Mouse (Mus musculus) C2C12 (cell line): ENCODE results near the gene Abhd10. TPM values are rescaled to one million over a fixed set of nuclear protein-coding genes. Genes with fewer than 3 reads are reported as not detected.

Experiments
- H3K27me3 ChIP-seq: one replicate; pipeline ENCODE4 v1.6.1; 2011; ENCODE audit not compliant: control insufficient read depth, insufficient read depth, insufficient read length
- H3K36me3 ChIP-seq: one replicate; pipeline ENCODE4 v1.6.1; 2011; ENCODE audit not compliant: control insufficient read depth, insufficient read depth
- H3K4me3 ChIP-seq: one replicate; pipeline ENCODE4 v1.5.1; 2011; ENCODE audit warnings: mild to moderate bottlenecking, control low read depth; ENCODE audit not compliant: poor library complexity, insufficient read depth, severe bottlenecking
- H3K79me2 ChIP-seq: one replicate; pipeline ENCODE4 v1.6.1; 2011; ENCODE audit not compliant: control insufficient read depth, insufficient read depth
- H3K79me3 ChIP-seq: one replicate; pipeline ENCODE4 v1.6.1; 2011; ENCODE audit warnings: low read depth, control low read depth
- H3ac ChIP-seq: one replicate; pipeline ENCODE3; 2011; ENCODE audit warnings: low read depth; ENCODE audit not compliant: control insufficient read depth, insufficient read length
- CEBPB ChIP-seq: IDR thresholded peaks from one replicate; pipeline ENCODE4 v1.6.1; 2011; ENCODE audit warnings: low read depth, mild to moderate bottlenecking, control low read depth, moderate library complexity
- CTCF ChIP-seq: IDR thresholded peaks from one replicate; pipeline ENCODE4 v1.5.1; 2011; ENCODE audit not compliant: control insufficient read depth, insufficient read depth, insufficient read length
- FOSL1 ChIP-seq: IDR thresholded peaks from one replicate; pipeline ENCODE4 v1.8.0; 2011; ENCODE audit warnings: mild to moderate bottlenecking, low read length; ENCODE audit not compliant: poor library complexity, insufficient read depth, severe bottlenecking
- MAX ChIP-seq: IDR thresholded peaks from one replicate; pipeline ENCODE4 v1.6.1; 2011; ENCODE audit warnings: mild to moderate bottlenecking, control low read depth
- MYOD1 ChIP-seq: IDR thresholded peaks from one replicate; pipeline ENCODE4 v1.6.1; 2011; ENCODE audit warnings: low read depth; ENCODE audit not compliant: control insufficient read depth, insufficient read length
- MYOG ChIP-seq: IDR thresholded peaks from one replicate; pipeline ENCODE4 v1.6.1; 2011; ENCODE audit not compliant: control insufficient read depth, insufficient read length; ENCODE audit errors: extremely low read depth
- USF1 ChIP-seq: IDR thresholded peaks from one replicate; pipeline ENCODE4 v1.6.1; 2011; ENCODE audit warnings: low read depth, mild to moderate bottlenecking, control low read depth, moderate library complexity
- polyA plus RNA-seq: library from polyadenylated mRNA; unstranded; fragments of >200 nt; fragmentation: generic; extraction: Trizol; gene quantifications from one replicate; pipeline ENCODE4 v1.2.1, GENCODE M21; 2012; ENCODE audit warnings: missing spikeins

Gene Abhd10
- polyA plus RNA-seq, 1 experiment, result 7.6 TPM

DNA sequence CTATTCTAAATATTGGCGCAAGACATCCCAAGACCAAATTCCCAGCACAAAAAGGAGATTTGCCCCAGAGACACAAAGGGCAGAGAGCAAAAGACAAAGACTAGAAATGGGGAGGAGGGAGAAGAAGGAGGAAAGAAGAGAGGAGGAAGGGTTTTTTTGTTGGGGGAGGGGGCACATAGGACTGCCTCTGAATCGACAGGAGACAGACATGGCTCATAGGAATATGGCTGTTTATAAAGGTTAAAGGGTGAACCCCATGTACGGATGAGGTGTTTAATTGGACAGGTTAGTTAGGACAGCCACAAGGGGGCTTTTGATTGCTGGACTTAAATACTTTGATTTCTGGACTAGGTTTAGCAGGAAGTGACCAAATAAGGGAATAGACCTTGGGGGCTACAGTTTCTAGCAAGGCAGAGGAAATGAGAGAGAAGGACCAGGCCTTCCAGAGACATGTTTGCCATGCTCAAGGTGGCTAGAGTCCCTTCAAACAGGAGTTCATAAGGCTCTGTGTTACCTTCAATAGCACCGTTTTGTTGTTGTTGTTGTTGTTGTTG is 913 bp upstream of the Abhd10 start:
- Histone ChIP-seq H3K79me3 (peaks cover 29% of the 10 kb centered on the region), H3K79me2 (peaks cover 41% of the 10 kb centered on the region), H3ac (no peak overlapping the region), H3K4me3 (no peak overlapping the region), H3K36me3 (peaks cover 30% of the 10 kb centered on the region), H3K27me3 (no peaks in the 10 kb centered on the region)
- TF ChIP-seq CEBPB (no peak), MYOG (no peak), FOSL1 (no peak), CTCF (no peak), MYOD1 (no peak), MAX (no peak), USF1 (no peak)

DNA sequence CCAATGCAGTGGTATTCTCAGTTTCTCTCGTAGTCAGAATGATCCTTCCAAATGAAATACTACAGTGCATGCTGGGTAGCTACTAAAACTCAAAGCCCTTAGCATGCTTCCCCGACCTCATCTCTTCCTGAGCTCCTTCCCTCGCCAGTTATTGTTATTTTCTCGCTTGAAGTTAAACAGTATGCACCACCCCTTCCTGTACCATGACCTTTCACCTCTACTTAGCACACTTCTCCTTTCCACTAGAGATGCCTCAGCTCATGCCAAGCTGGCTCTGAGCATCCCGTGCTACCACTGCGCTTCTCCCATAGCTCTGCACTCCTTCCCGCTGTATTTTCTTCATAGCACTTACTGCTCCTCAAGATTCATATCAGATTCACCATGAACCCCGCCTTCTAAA is 4.9 kb downstream of the Abhd10 start:
- Histone ChIP-seq H3K36me3 (peaks cover 47% of the 10 kb centered on the region), H3K79me3 (peaks cover 35% of the 10 kb centered on the region), H3K27me3 (no peaks in the 10 kb centered on the region), H3ac (no peak overlapping the region), H3K4me3 (no peak overlapping the region), H3K79me2 (peaks cover 55% of the 10 kb centered on the region)
- TF ChIP-seq CTCF (no peak), FOSL1 (no peak), MAX (no peak), USF1 (no peak), CEBPB (no peak), MYOG (no peak), MYOD1 (no peak)

DNA sequence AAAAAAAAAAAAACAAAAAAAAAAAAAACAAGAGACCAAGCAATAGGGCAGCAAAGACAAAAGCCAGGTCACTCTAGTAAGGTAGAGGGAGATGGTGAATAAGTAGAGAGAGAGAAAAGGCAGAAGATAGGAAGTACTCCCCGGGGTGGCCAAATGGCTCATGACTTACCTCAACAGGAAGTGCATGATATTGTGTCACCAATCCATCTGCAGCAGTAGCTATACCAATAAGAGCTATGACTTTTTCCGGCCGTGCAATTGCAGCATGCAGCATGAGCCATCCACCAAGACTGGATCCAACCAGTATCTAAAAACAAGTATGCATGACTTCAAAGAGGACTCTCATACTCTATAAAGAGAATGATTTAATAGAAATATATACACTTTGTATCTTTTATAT is 6.0 kb downstream of the Abhd10 start:
- Histone ChIP-seq H3ac (no peak overlapping the region), H3K36me3 (peaks cover 58% of the 10 kb centered on the region)
- TF ChIP-seq MAX (no peak), CTCF (no peak)

DNA sequence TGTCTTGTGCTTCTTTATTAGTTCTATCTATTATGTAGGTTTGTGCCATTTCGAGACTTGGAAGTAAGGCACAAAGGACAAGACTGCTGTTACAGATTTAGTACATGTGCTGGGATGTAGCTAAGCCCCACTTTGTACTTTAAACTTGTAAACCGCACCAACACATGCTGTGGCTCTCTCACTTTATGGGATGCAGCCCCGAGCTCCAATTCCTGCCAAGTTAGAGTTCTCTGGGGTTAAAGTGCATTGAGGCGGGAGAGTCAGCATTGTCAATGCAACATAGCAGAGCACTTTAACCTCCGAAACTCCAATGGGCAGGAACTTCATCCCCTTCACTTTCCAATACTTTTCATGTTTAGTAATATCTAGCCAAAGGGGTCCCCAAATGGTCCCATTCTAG is 13.6 kb downstream of the Abhd10 start:
- Histone ChIP-seq H3K4me3 (no peak overlapping the region), H3ac (no peak overlapping the region), H3K27me3 (no peaks in the 10 kb centered on the region), H3K79me2 (no peaks in the 10 kb centered on the region), H3K36me3 (peaks cover 40% of the 10 kb centered on the region), H3K79me3 (no peaks in the 10 kb centered on the region)
- TF ChIP-seq FOSL1 (no peak), CTCF (no peak)

More for the DNA sequence above, 6.0 kb downstream of the Abhd10 start:
- Histone ChIP-seq H3K79me3 (peaks cover 29% of the 10 kb centered on the region), H3K4me3 (no peak overlapping the region), H3K79me2 (peaks cover 45% of the 10 kb centered on the region), H3K27me3 (no peaks in the 10 kb centered on the region)

DNA sequence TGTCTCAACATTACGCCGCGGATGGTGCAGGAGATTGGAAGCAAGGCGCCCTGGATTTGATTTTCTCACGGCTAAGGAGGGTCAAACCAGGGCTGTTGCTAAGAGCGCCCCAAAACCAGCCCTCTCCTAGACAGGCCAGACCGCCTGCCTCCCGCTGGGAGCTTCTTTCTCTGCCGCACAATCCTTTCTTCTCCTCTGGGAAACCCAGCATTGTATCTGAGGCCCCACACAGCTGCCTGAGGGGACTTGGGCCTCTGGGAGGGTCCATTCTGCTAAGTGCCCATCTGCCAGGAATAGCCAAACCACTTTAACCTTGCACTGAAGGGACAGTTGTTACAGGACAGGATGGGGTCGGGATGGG is 18.0 kb downstream of the Abhd10 start:
- H3K79me2 ChIP-seq, result no peaks in the 10 kb centered on the region
- no peaks in the 10 kb centered on the region for H3K79me3 ChIP-seq
- no peaks in the 10 kb centered on the region for H3K27me3 ChIP-seq
- no peak for TF ChIP-seq MAX
- no peak for TF ChIP-seq CEBPB
- TF ChIP-seq FOSL1, result no peak
- TF ChIP-seq USF1, result no peak
- no peak for TF ChIP-seq CTCF
- no peak for TF ChIP-seq MYOD1
- H3K36me3 ChIP-seq, result peaks cover 5% of the 10 kb centered on the region
- no peak overlapping the region for H3ac ChIP-seq
- no peak overlapping the region for H3K4me3 ChIP-seq

DNA sequence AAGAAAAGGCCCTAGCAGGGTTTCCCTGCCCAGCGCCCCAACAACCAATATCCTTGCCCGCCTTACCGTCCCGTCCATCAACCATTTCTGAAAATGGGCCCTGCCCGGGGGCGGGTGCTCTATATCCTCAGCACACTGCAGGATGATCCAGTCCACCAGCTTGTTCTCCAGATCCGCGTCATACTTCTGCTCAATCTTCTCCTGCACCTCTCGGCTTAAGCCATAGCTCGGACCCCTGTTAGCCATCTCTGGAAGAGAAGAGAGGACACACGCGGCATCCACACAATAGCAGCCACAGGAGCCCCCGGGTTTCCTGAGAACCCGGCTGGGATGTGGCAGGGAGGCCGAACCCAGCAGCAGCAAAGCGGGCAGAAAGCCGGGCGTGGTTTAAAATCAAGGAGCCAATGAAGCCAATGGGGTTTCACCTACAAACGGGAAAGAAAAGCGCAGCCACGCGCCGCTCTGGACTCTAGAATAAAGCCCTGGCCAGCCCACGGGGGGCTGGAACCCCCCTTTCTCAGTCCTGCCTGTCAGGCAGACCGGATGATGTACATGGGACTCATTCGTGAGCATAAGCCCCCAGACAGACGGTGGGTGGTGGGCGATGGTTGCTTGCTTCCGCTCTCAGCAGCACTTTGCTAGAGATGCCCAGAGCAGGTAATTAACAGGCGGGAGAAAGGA is 18.6 kb downstream of the Abhd10 start, which contains the start of gene Tagln3:
Gene Tagln3, minus strand, starts transcription at position 548 of the 681 bp plus-strand sequence.
- Histone ChIP-seq H3ac (no peak within 1 kb of the TSS), H3K36me3 (no peaks in the 10 kb centered on the region), H3K27me3 (no peaks in the 10 kb centered on the region), H3K79me3 (no peaks in the 10 kb centered on the region), H3K4me3 (no peak within 1 kb of the TSS), H3K79me2 (no peaks in the 10 kb centered on the region)
- TF ChIP-seq USF1 (no peak), MYOD1 (no peak)

DNA sequence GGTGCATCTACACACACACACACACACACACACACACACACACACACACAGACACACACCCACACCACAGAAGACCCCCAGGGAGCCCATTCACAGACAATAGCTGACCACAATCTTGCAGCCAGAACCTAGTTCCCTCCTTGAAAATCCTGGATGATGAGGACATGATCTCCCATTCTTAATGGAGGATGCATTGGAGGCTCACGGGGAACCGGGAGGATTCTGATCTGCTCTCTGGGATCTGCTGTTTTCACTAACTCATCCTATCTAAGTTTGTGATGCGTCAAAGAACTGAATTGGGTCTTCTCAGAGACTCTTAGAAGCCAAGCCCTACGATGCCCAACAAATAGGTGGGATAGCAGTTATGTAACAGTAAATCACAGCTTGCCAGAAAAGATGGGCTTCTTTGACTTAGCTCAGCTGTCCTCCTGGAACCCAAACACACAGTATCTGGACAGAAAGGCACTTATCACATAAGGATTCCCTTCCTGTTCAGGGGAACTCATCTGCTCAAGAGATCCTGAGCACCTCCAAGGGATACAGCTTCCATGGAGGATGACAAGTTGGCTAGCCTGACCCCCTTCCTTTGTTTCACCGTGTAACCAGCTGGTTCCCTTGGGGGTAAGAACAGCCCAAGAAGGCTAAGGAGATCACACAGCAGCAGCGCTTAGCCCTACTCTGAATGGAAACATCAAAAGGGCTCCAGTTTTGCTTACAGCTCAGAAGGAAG is 19.4 kb downstream of the Abhd10 start:
- H3ac ChIP-seq, result no peak overlapping the region
- H3K79me3 ChIP-seq, result no peaks in the 10 kb centered on the region
- no peak overlapping the region for H3K4me3 ChIP-seq
- no peaks in the 10 kb centered on the region for H3K79me2 ChIP-seq
- no peaks in the 10 kb centered on the region for H3K27me3 ChIP-seq
- TF ChIP-seq USF1 (no peak), CEBPB (no peak), MAX (no peak), CTCF (no peak), MYOD1 (no peak), FOSL1 (no peak), MYOG (no peak)
- no peaks in the 10 kb centered on the region for H3K36me3 ChIP-seq
